Mouse (Mus musculus): ENCODE measurements around the gene Hist1h2ac. TPM values are rescaled to one million over a fixed set of nuclear protein-coding genes. Genes with fewer than 3 reads are reported as not detected.

Hist1h2ac gene
- total RNA-seq, 2 experiments from 2014 or later = 10.3 to 81.2 TPM

DNA sequence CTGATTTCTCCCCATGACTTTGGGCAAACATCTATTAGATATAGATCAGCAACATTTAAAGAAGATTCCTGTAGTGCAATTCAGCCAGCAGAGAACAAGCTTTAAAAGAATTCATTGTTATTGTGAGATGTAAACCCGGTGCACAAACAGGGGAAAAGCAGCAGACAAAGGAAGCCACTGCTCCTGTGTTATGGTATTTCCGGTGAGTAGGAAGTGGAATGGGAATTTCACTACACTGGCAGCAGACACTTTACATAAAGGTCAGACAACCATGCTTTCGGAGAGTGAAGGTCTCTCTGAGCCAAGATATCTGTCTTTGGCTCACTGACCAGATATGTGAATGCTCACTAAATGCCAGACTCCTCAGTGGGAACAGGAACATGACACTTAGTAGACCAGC lies 21.2 kb downstream of the Hist1h2ac start:
- ATAC-seq (ENCODE audit: poor library complexity, severe bottlenecking) = no peak

GRCm38 (mm10) chr13:23659636-23660366 lies 23.9 kb downstream of the Hist1h2ac start:
- no peak for ATAC-seq (ENCODE audit: poor library complexity, severe bottlenecking)

Other genes with a start within 250 kb of the Hist1h2ac start
Only the 30 nearest of the 36 such genes appear.
- 61.9 and 91.1 TPM in 2 replicates for gene Hist1h2af, start 150.0 kb downstream of the Hist1h2ac start, total RNA-seq (2015)
- gene Hist1h2af, start 150.0 kb downstream of the Hist1h2ac start, total RNA-seq (2017) = 1,786 and 1,821 TPM in 2 replicates
- 225 and 241 TPM in 2 replicates for gene Hist1h3g, start 148.5 kb downstream of the Hist1h2ac start, total RNA-seq (2015)
- gene Hist1h3g, start 148.5 kb downstream of the Hist1h2ac start, total RNA-seq (2017) = 441 and 668 TPM in 2 replicates
- gene Hist1h2bh, start 140.6 kb downstream of the Hist1h2ac start, total RNA-seq (2015) = 32.3 and 36.5 TPM in 2 replicates
- gene Hist1h2bh, start 140.6 kb downstream of the Hist1h2ac start, total RNA-seq (2017) = 143 and 176 TPM in 2 replicates
- 43.8 and 48.7 TPM in 2 replicates for gene Hist1h3f, start 139.9 kb downstream of the Hist1h2ac start, total RNA-seq (2015)
- gene Hist1h3f, start 139.9 kb downstream of the Hist1h2ac start, total RNA-seq (2017) = 145 and 146 TPM in 2 replicates
- gene Hist1h4f, start 132.3 kb downstream of the Hist1h2ac start, total RNA-seq (2015) = 110 and 116 TPM in 2 replicates
- gene Hist1h4f, start 132.3 kb downstream of the Hist1h2ac start, total RNA-seq (2017) = 2,488 and 3,291 TPM in 2 replicates
- gene Hist1h1d, start 130.7 kb downstream of the Hist1h2ac start, total RNA-seq (2015) = 16.7 and 17.0 TPM in 2 replicates
- 182 and 184 TPM in 2 replicates for gene Hist1h1d, start 130.7 kb downstream of the Hist1h2ac start, total RNA-seq (2017)
- 101 and 161 TPM in 2 replicates for gene Hist1h3e, start 121.6 kb downstream of the Hist1h2ac start, total RNA-seq (2015)
- 295 and 358 TPM in 2 replicates for gene Hist1h3e, start 121.6 kb downstream of the Hist1h2ac start, total RNA-seq (2017)
- gene Hist1h2ae, start 112.7 kb downstream of the Hist1h2ac start, total RNA-seq (2015) = 8.8 and 9.0 TPM in 2 replicates
- 272 and 274 TPM in 2 replicates for gene Hist1h2ae, start 112.7 kb downstream of the Hist1h2ac start, total RNA-seq (2017)
- 325 and 384 TPM in 2 replicates for gene Hist1h2bg, start 112.6 kb downstream of the Hist1h2ac start, total RNA-seq (2015)
- gene Hist1h2bg, start 112.6 kb downstream of the Hist1h2ac start, total RNA-seq (2017) = 1,715 and 1,721 TPM in 2 replicates
- 449 and 490 TPM in 2 replicates for gene Hist1h2bf, start 109.8 kb downstream of the Hist1h2ac start, total RNA-seq (2015)
- 736 and 744 TPM in 2 replicates for gene Hist1h2bf, start 109.8 kb downstream of the Hist1h2ac start, total RNA-seq (2017)
- 3.2 and 3.6 TPM in 2 replicates for gene Hist1h2ad, start 109.6 kb downstream of the Hist1h2ac start, total RNA-seq (2015)
- 93.7 and 99.2 TPM in 2 replicates for gene Hist1h2ad, start 109.6 kb downstream of the Hist1h2ac start, total RNA-seq (2017)
- 150 and 159 TPM in 2 replicates for gene Hist1h3d, start 108.2 kb downstream of the Hist1h2ac start, total RNA-seq (2015)
- gene Hist1h3d, start 108.2 kb downstream of the Hist1h2ac start, total RNA-seq (2017) = 86.3 and 96.3 TPM in 2 replicates
- gene Hist1h4d, start 102.3 kb downstream of the Hist1h2ac start, total RNA-seq (2015) = 655 and 672 TPM in 2 replicates
- 1,182 and 1,443 TPM in 2 replicates for gene Hist1h4d, start 102.3 kb downstream of the Hist1h2ac start, total RNA-seq (2017)
- gene Hist1h2be, start 62.8 kb downstream of the Hist1h2ac start, total RNA-seq (2015) = 15.1 and 16.4 TPM in 2 replicates
- gene Hist1h2be, start 62.8 kb downstream of the Hist1h2ac start, total RNA-seq (2017) = 110 and 115 TPM in 2 replicates
- gene Hist1h1e, start 61.4 kb downstream of the Hist1h2ac start, total RNA-seq (2015) = 408 and 475 TPM in 2 replicates
- 457 and 467 TPM in 2 replicates for gene Hist1h1e, start 61.4 kb downstream of the Hist1h2ac start, total RNA-seq (2017)
- 40.3 and 42.6 TPM in 2 replicates for gene Hist1h2bc, start 251 bp upstream of the Hist1h2ac start, total RNA-seq (2015)
- 253 and 263 TPM in 2 replicates for gene Hist1h2bc, start 251 bp upstream of the Hist1h2ac start, total RNA-seq (2017)
- 0.94 TPM in 1 of 2 replicates, not detected in the other for gene Hist1h1t, start 11.9 kb upstream of the Hist1h2ac start, total RNA-seq (2015)
- gene Hist1h1t, start 11.9 kb upstream of the Hist1h2ac start, total RNA-seq (2017) = 2.7 and 5.3 TPM in 2 replicates
- gene Hist1h4c, start 14.5 kb upstream of the Hist1h2ac start, total RNA-seq (2015) = 60.8 and 62.1 TPM in 2 replicates
- gene Hist1h4c, start 14.5 kb upstream of the Hist1h2ac start, total RNA-seq (2017) = 282 and 359 TPM in 2 replicates
- gene Hfe, start 26.9 kb upstream of the Hist1h2ac start, total RNA-seq (2015) = 12.3 and 17.1 TPM in 2 replicates
- 7.6 and 8.5 TPM in 2 replicates for gene Hfe, start 26.9 kb upstream of the Hist1h2ac start, total RNA-seq (2017)
- 179 and 186 TPM in 2 replicates for gene Hist1h1c, start 54.9 kb upstream of the Hist1h2ac start, total RNA-seq (2015)
- 1,288 and 1,327 TPM in 2 replicates for gene Hist1h1c, start 54.9 kb upstream of the Hist1h2ac start, total RNA-seq (2017)
- 115 and 119 TPM in 2 replicates for gene Hist1h3c, start 61.7 kb upstream of the Hist1h2ac start, total RNA-seq (2015)
- gene Hist1h3c, start 61.7 kb upstream of the Hist1h2ac start, total RNA-seq (2017) = 508 and 593 TPM in 2 replicates
- gene Hist1h2bb, start 62.8 kb upstream of the Hist1h2ac start, total RNA-seq (2015) = 264 and 296 TPM in 2 replicates
- gene Hist1h2bb, start 62.8 kb upstream of the Hist1h2ac start, total RNA-seq (2017) = 5,681 and 7,839 TPM in 2 replicates
- 64.3 and 114 TPM in 2 replicates for gene Hist1h2ab, start 67.2 kb upstream of the Hist1h2ac start, total RNA-seq (2015)
- gene Hist1h2ab, start 67.2 kb upstream of the Hist1h2ac start, total RNA-seq (2017) = 3,821 and 4,666 TPM in 2 replicates
- 495 and 572 TPM in 2 replicates for gene Hist1h3b, start 68.3 kb upstream of the Hist1h2ac start, total RNA-seq (2015)
- 546 and 613 TPM in 2 replicates for gene Hist1h3b, start 68.3 kb upstream of the Hist1h2ac start, total RNA-seq (2017)
- 64.8 and 95.3 TPM in 2 replicates for gene Hist1h4b, start 73.1 kb upstream of the Hist1h2ac start, total RNA-seq (2015)
- 562 and 732 TPM in 2 replicates for gene Hist1h4b, start 73.1 kb upstream of the Hist1h2ac start, total RNA-seq (2017)
- 58.1 TPM in 2 replicates for gene Hist1h4a, start 77.3 kb upstream of the Hist1h2ac start, total RNA-seq (2015)
- gene Hist1h4a, start 77.3 kb upstream of the Hist1h2ac start, total RNA-seq (2017) = 540 and 548 TPM in 2 replicates
- 53.9 and 67.3 TPM in 2 replicates for gene Hist1h3a, start 78.4 kb upstream of the Hist1h2ac start, total RNA-seq (2015)
- 527 and 571 TPM in 2 replicates for gene Hist1h3a, start 78.4 kb upstream of the Hist1h2ac start, total RNA-seq (2017)
- gene Hist1h1a, start 79.7 kb upstream of the Hist1h2ac start, total RNA-seq (2015) = 117 and 119 TPM in 2 replicates
- 1,654 and 1,862 TPM in 2 replicates for gene Hist1h1a, start 79.7 kb upstream of the Hist1h2ac start, total RNA-seq (2017)
- not detected in 2 replicates for gene Trim38, start 86.0 kb upstream of the Hist1h2ac start, total RNA-seq (2015)
- not detected in 2 replicates for gene Trim38, start 86.0 kb upstream of the Hist1h2ac start, total RNA-seq (2017)
- gene Slc17a2, start 123.0 kb upstream of the Hist1h2ac start, total RNA-seq (2015) = not detected in 2 replicates
- gene Slc17a2, start 123.0 kb upstream of the Hist1h2ac start, total RNA-seq (2017) = not detected in 2 replicates